Mouse (Mus musculus) activated CD4-positive, CD25-positive, alpha-beta regulatory T cell, adult 4 months (primary cell): ENCODE results near the gene G6pc2. TPM values are rescaled to one million over a fixed set of nuclear protein-coding genes. Genes with fewer than 3 reads are reported as not detected.

Experiments used
- ATAC-seq: one replicate; pipeline ENCODE4 v1.8.0; 2017
- polyA plus RNA-seq, 2 experiments: library from polyadenylated mRNA; unstranded; fragments of 100-300 nt; shearing (Covaris generic); gene quantifications; one replicate each; pipeline ENCODE4 v1.2.1; 2017

G6pc2 gene
- polyA plus RNA-seq, 2 experiments from 2014 or later, result not detected

DNA sequence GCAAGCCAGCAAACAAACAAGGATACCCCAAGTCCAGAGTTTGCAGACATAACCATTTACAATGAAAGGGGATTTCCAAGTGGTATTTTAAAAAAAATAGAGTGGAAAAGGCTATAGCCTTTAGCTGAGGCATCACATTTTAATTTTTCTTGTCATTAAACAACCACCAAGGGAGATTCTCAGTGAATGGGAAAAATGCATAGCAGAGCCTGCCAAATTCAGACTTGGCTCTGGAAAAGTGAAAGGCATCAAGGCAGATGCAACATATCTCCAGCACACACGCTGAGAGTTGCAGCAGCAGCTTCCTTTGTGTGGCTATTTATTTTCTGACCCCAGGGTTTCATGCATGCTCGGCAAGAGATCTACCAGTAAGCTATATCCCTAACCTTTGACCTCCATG is 34.1 kb downstream of the G6pc2 start:
- ATAC-seq, result no peak

GRCm38 (mm10) chr2:69247081-69247480 is 36.2 kb downstream of the G6pc2 start:
- ATAC-seq, result no peak

DNA sequence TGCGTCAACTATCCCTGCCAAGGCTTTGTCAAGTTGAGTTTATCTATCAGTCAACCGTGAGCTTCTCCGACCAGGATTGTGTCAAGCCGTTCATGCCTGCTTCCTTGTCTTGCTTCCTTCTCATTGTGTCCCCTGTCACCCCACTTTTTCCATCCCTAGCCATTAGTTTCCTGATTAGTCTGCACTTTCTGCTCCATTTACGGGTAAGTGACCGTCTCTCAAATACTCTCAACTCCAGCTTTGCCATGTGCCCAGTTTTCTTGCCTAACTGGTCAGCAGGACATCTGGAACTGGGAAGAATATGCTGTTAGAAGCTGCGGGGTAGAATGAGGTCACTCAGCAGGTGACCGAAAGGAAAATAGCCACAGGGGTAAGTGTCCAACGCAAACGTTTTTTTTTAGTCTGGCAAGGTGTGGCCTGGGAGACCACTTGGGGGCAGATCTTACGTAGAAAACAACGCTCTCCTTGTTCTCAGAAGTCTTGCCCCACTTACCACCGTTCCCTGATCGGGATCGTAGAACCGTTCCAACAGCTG is 37.4 kb downstream of the G6pc2 start:
- no peak for ATAC-seq

- ATAC-seq, result no peak
These were observed 53.3 kb downstream of the G6pc2 start for GRCm38 (mm10) chr2:69264069-69264618.

DNA sequence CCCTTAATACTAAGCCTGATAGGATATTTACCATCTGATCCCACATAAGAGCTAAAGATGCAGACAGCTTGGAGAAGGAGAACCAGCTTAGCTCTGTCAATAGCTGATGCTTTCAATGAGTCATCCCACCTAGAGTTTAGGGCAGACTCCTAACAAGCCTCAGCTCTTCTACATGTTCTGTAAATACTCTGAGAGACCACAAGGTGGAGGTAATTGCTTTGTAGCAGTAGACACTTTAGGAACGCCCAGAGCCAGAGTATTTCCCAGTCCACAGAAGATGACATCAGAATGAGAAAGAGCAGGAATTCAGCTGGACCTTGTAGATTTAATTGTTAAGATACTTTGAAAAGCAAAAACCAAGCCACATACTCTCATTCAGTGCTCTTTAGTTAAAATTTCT is 65.0 kb downstream of the G6pc2 start:
- ATAC-seq, result no peak

Other genes starting within 250 kb of the G6pc2 start
- gene Nostrin, start 75.3 kb upstream of the G6pc2 start, polyA plus RNA-seq, result under 1 TPM; 0.27 to 0.34 TPM
- gene Spc25, start 4.9 kb upstream of the G6pc2 start, polyA plus RNA-seq, result 10 to 100 TPM; 23.4 to 23.7 TPM
- 1 to 10 TPM in 1 of 2 experiments, not detected in 1; 1.7 TPM for gene Abcb11, start 131.5 kb downstream of the G6pc2 start, polyA plus RNA-seq
- gene Dhrs9, start 169.4 kb downstream of the G6pc2 start, polyA plus RNA-seq, result not detected